Mouse (Mus musculus): ENCODE results near the gene Pde6b.

GRCm38 (mm10) chr5:108376059-108376458 is 12.1 kb upstream of the Pde6b start:
- no peak for TF ChIP-seq CTCF (IDR thresholded peaks at IDR 0.05; ENCODE audit: low read depth, low read length)
- TF ChIP-seq POLR2AphosphoS5 (IDR thresholded peaks at IDR 0.05; ENCODE audit: insufficient replicate concordance, low read depth, low read length), result no peak
- TF ChIP-seq GATA1 (IDR thresholded peaks at IDR 0.05; ENCODE audit: borderline replicate concordance, low read length), result no peak
- TF ChIP-seq TAL1 (conservative IDR thresholded peaks at IDR 0.05; ENCODE audit: low read depth, low read length), result no peak

All from G1E (cell line).